Mouse (Mus musculus): ENCODE results near the gene Zfp9. TPM values are rescaled to one million over a fixed set of nuclear protein-coding genes. Genes with fewer than 3 reads are reported as not detected.

The Zfp9 gene
- polyA plus RNA-seq, 1 experiment from 2014 or later, result 11.3 TPM

DNA sequence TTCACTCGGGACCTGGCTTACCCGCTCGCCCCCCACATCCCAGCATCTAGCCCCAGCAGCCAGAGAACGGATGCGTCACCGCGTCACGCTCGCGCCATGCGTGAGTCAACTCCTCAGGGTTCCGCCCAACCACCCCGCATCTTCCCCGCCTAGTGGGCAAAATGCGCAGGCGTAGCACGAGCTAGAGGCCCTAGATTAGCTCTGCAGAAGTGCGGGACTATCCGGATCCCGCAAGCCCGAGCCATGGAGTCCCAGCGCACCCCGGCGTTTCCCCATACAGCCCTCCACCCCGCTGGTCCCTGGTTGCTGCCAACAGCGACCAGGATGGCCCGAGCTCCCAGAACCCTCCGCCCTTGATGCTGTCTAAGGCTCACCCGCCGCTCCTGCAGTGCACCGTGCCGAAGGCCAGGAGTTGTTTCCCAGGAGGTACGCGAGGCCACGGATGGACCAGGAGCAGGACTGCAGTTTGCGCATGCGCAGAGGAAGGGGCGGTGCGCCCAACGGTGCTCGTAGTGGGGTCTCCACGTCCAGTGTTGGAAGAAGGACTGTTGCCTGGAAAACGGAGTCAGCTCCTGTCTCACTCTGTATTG lies 24.0 kb downstream of the Zfp9 start, which contains the start of gene Zfp248:
Zfp248 (minus strand) TSS at position 487 of the 590 bp plus-strand sequence.
- H3K4me1 ChIP-seq (ENCODE audit: control insufficient read depth, insufficient read depth, low read length), result peaks cover 3% of the 10 kb centered on the region; the same call in 1 of the 2 replicates
- H3K27ac ChIP-seq (ENCODE audit: low read depth, low read length), result peak within 1 kb of the TSS; percentile 75
- no peaks in the 10 kb centered on the region for H3K27me3 ChIP-seq (ENCODE audit: control insufficient read depth, insufficient read depth, low read length)
- peak within 1 kb of the TSS; percentile 49 for H3K4me3 ChIP-seq (ENCODE audit: low read depth, low read length)
- H3K36me3 ChIP-seq (ENCODE audit: control insufficient read depth, insufficient read depth, low read length), result no peaks in the 10 kb centered on the region
- peak within 1 kb of the TSS; percentile 73 for H3K9ac ChIP-seq (ENCODE audit: low read length)
- ATAC-seq (ENCODE audit: insufficient read depth, low FRiP score, low TSS enrichment) (peak; percentile 97), DNase-seq (ENCODE audit: low spot score) (peak; percentile 91)
- peak within 1 kb of the TSS; percentile 55 for H3K4me2 ChIP-seq (ENCODE audit: low read depth)
- no peaks in the 10 kb centered on the region for H3K9me3 ChIP-seq (ENCODE audit: control insufficient read depth, low read length)
- under 1% methylated on average over 43 of the region's 43 CpGs for WGBS

DNA sequence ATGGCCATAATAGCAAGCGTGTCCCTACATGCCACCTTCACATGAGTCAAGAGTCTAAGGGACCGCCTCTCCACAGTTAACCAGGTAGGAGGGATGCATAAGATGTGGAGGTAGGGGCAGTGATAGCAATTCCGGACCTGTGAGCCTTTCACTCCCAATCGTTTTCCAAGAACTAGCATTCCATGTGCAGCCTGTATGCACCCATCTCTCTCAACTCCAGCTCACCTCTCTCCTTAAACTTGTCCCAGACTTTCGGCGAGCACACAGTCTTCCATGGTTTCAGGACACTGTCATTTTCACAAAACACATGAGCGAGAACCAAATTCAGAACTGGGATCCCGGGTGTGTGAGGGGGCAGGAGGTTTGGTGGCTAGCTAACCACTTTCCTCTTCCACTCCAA lies 24.7 kb downstream of the Zfp9 start:
- H3K4me2 ChIP-seq (ENCODE audit: low read depth), result peak overlapping the region; percentile 55
- H3K9me3 ChIP-seq (ENCODE audit: control insufficient read depth, low read length), result no peaks in the 10 kb centered on the region
- no peaks in the 10 kb centered on the region for H3K36me3 ChIP-seq (ENCODE audit: control insufficient read depth, insufficient read depth, low read length)
- H3K4me3 ChIP-seq (ENCODE audit: low read depth, low read length), result peak overlapping the region; percentile 49
- WGBS, result 51% methylated on average over 8 of the region's 8 CpGs
- no peak for DNase-seq (ENCODE audit: low spot score)
- peak overlapping the region; percentile 73 for H3K9ac ChIP-seq (ENCODE audit: low read length)
- no peak overlapping the region for H3K27ac ChIP-seq (ENCODE audit: low read depth, low read length)
- peak; percentile 42 for ATAC-seq (ENCODE audit: insufficient read depth, low FRiP score, low TSS enrichment)
- H3K4me1 ChIP-seq (ENCODE audit: control insufficient read depth, insufficient read depth, low read length), result peaks cover 3% of the 10 kb centered on the region; the same call in 1 of the 2 replicates
- no peaks in the 10 kb centered on the region for H3K27me3 ChIP-seq (ENCODE audit: control insufficient read depth, insufficient read depth, low read length)

DNA sequence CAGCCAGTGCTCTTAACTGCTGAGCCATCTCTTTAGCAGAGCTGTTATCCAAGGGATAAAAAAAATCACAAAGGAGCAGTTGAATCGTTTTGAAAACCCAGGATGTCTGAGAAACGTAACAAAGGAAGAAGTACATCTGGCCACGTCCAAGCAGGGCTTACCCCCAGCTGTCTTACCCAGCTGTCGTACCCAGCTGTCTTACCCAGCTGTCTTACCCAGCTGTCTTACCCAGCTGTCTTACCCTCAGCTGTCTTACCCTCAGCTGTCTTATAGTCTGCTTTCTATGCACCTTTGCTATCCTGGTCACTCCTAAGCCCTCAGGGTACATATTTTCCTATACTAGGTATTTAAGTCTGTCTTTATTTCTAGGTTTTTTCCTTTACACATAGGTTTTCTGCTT lies 47.6 kb downstream of the Zfp9 start:
- Histone ChIP-seq H3K9ac (ENCODE audit: low read length) (no peak overlapping the region), H3K36me3 (ENCODE audit: control insufficient read depth, insufficient read depth, low read length) (peaks cover 18% of the 10 kb centered on the region), H3K27ac (ENCODE audit: low read depth, low read length) (no peak overlapping the region), H3K4me1 (ENCODE audit: control insufficient read depth, insufficient read depth, low read length) (no peaks in the 10 kb centered on the region), H3K9me3 (ENCODE audit: control insufficient read depth, low read length) (no peaks in the 10 kb centered on the region), H3K4me2 (ENCODE audit: low read depth) (no peak overlapping the region), H3K27me3 (ENCODE audit: control insufficient read depth, insufficient read depth, low read length) (no peaks in the 10 kb centered on the region), H3K4me3 (ENCODE audit: low read depth, low read length) (no peak overlapping the region)
- 87% methylated on average over 4 of the region's 4 CpGs for WGBS
- ATAC-seq (ENCODE audit: insufficient read depth, low FRiP score, low TSS enrichment) (no peak), DNase-seq (ENCODE audit: low spot score) (no peak)

DNA sequence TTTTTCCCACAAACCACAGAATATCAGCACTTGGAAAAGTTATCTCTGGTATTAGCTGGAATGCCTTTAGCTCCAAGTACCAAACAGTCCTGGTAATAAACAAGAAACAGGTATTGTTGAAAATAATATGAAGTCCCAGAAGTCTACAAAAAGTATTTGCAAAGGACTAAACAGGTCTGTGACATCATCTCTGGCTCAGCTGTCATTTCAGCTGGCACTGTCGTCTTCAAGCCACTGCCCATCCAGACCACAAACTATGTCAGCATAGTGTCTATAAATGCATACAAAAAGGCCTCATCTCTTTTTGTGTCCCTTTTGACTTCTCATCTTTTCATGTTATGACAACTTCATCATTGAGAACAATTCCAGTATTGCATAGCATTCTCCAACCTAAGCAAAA lies 52.5 kb downstream of the Zfp9 start:
- Histone ChIP-seq H3K27ac (ENCODE audit: low read depth, low read length) (no peak overlapping the region), H3K9me3 (ENCODE audit: control insufficient read depth, low read length) (no peaks in the 10 kb centered on the region), H3K4me1 (ENCODE audit: control insufficient read depth, insufficient read depth, low read length) (no peaks in the 10 kb centered on the region), H3K4me3 (ENCODE audit: low read depth, low read length) (no peak overlapping the region), H3K4me2 (ENCODE audit: low read depth) (no peak overlapping the region), H3K36me3 (ENCODE audit: control insufficient read depth, insufficient read depth, low read length) (peaks cover 18% of the 10 kb centered on the region), H3K27me3 (ENCODE audit: control insufficient read depth, insufficient read depth, low read length) (no peaks in the 10 kb centered on the region), H3K9ac (ENCODE audit: low read length) (no peak overlapping the region)
- DNase-seq (ENCODE audit: low spot score) (no peak), ATAC-seq (ENCODE audit: insufficient read depth, low FRiP score, low TSS enrichment) (no peak)
- WGBS, result 94% methylated on average over 1 of the region's 1 CpGs

DNA sequence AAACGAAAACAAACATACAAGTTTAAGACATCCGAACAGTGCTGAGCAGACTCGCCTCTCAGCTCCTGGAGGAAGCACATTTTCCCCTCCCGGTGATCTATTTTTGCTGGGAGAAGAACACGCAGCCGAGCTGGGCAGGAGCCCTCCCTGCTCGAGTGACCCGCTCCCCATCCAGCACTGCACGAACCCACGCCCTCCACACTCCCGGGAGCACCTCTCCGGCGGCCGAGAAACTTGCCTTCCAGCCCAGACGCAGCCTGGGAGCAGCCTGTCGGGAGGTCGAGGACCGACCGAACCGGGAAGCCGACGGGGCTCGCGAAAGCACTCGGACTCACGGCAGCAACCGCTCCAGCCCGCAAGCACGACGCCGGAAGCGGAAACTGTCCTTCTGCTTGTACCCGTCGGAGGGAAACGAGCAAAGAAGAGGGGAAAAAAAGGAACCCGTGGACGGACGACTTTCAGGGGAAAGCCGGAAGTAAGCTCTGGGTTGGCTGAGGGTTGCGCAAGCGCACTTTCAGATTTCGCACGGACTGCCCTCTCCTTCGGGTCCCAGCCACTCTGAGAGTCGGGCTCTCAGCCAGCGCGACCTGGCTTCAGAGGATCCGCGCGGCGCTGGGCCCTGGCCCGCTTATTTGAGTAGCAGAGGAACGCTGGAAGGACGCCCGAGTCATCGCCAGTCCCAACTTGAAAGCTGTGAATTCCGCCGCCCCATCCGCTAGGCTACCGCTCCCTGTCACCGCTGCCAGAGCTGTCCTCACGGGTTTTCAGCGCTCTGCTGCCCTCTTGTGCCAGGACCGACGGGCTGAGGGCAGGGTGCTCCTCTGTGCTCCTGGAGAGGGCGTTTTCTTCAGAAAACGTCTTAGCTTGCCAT lies 59.8 kb downstream of the Zfp9 start, which contains the start of gene Bms1:
Bms1 (minus strand) TSS at position 425 of the 871 bp plus-strand sequence.
- under 1% methylated on average over 64 of the region's 67 CpGs for WGBS
- no peaks in the 10 kb centered on the region for H3K9me3 ChIP-seq (ENCODE audit: control insufficient read depth, low read length)
- peak; percentile 96 for ATAC-seq (ENCODE audit: insufficient read depth, low FRiP score, low TSS enrichment)
- H3K36me3 ChIP-seq (ENCODE audit: control insufficient read depth, insufficient read depth, low read length), result 0 out of 2 replicates have a peak, but pooled peaks cover 3% of the 10 kb centered on the region
- H3K4me1 ChIP-seq (ENCODE audit: control insufficient read depth, insufficient read depth, low read length), result 0 out of 2 replicates have a peak, but pooled peaks cover 3% of the 10 kb centered on the region
- peak within 1 kb of the TSS; percentile 76 for H3K9ac ChIP-seq (ENCODE audit: low read length)
- H3K4me2 ChIP-seq (ENCODE audit: low read depth), result peak within 1 kb of the TSS; percentile 54
- peak within 1 kb of the TSS; percentile 67 for H3K4me3 ChIP-seq (ENCODE audit: low read depth, low read length)
- DNase-seq (ENCODE audit: low spot score), result peak; percentile 94
- no peaks in the 10 kb centered on the region for H3K27me3 ChIP-seq (ENCODE audit: control insufficient read depth, insufficient read depth, low read length)
- H3K27ac ChIP-seq (ENCODE audit: low read depth, low read length), result no peak within 1 kb of the TSS

Small RNA genes lying within 50 kb of the gene (microRNA-seq; reads per million reads assigned to microRNA genes)
- gene Gm25953, result not detected

Other genes with a start within 250 kb of the Zfp9 start
- gene Bms1, start 59.8 kb downstream of the Zfp9 start, polyA plus RNA-seq (2014; fragmentation: Nextera tagmentation; extraction: Ambion mirVana), result 43.9 and 50.0 TPM in 2 replicates
- gene Zfp248, start 23.8 kb downstream of the Zfp9 start, polyA plus RNA-seq (2014; fragmentation: Nextera tagmentation; extraction: Ambion mirVana), result 12.9 and 13.7 TPM in 2 replicates
- 16.0 and 23.1 TPM in 2 replicates for gene Ankrd26, start 82.9 kb upstream of the Zfp9 start, polyA plus RNA-seq (2014; fragmentation: Nextera tagmentation; extraction: Ambion mirVana)